Mouse (Mus musculus): Measurements from ENCODE around the gene Kcns3. TPM values are rescaled to one million over a fixed set of nuclear protein-coding genes. Genes with fewer than 3 reads are reported as not detected.

Gene Kcns3
- polyA plus RNA-seq (2021): not detected

GRCm38 (mm10) chr12:11151015-11151414 is at the start of gene Kcns3:
Gene Kcns3 (minus strand): TSS chr12:11151056.
- peaks cover 55% of the 10 kb centered on the region for H3K27me3 ChIP-seq
- DNase-seq (ENCODE audit: low read depth, low spot score) (no peak), ATAC-seq (no peak)
- POLR2A ChIA-PET: no interaction called here
- CTCF ChIA-PET: no interaction called here
- in situ Hi-C loops (cut with MboI; ENCODE audit: low pct_unique_long_range_greater_than_20kb): no loop called here
- no peak for TF ChIP-seq CTCF (IDR thresholded peaks at IDR 0.05)

- no peak for ATAC-seq
- in situ Hi-C loops (cut with MboI; ENCODE audit: low pct_unique_long_range_greater_than_20kb): no loop called here
Measured at GRCm38 (mm10) chr12:11198551-11198950, 47.7 kb upstream of the Kcns3 start.

GRCm38 (mm10) chr12:11198026-11198425 is 47.2 kb upstream of the Kcns3 start:
- POLR2A ChIA-PET: no interaction called here
- no peak for ATAC-seq

More at GRCm38 (mm10) chr12:11198551-11198950, 47.7 kb upstream of the Kcns3 start:
- POLR2A ChIA-PET: no interaction called here
- no peak for TF ChIP-seq CTCF (IDR thresholded peaks at IDR 0.05)
- peaks cover 4% of the 10 kb centered on the region for H3K27me3 ChIP-seq
- CTCF ChIA-PET: interaction anchor here (0.9 kb wide), 1 partner anchor 21 kb away, joined by 3 read pairs; no protein-coding TSS in a partner anchor
- no peak for DNase-seq (ENCODE audit: low read depth, low spot score)

GRCm38 (mm10) chr12:11196830-11197229 is 46.0 kb upstream of the Kcns3 start:
- POLR2A ChIA-PET: no interaction called here
- DNase-seq (ENCODE audit: low read depth, low spot score) (no peak), ATAC-seq (no peak)
- H3K27me3 ChIP-seq: peaks cover 4% of the 10 kb centered on the region
- no peak for TF ChIP-seq CTCF (IDR thresholded peaks at IDR 0.05)
- CTCF ChIA-PET: interaction anchor here (1.3 to 1.9 kb wide), 4 partner anchors 10 to 143 kb away, joined by 3 to 5 read pairs (median 4); no protein-coding TSS in a partner anchor
- in situ Hi-C loops (cut with MboI; ENCODE audit: low pct_unique_long_range_greater_than_20kb): no loop called here

More at GRCm38 (mm10) chr12:11198026-11198425, 47.2 kb upstream of the Kcns3 start:
- no peak for TF ChIP-seq CTCF (IDR thresholded peaks at IDR 0.05)
- DNase-seq (ENCODE audit: low read depth, low spot score): no peak
- in situ Hi-C loops (cut with MboI; ENCODE audit: low pct_unique_long_range_greater_than_20kb): no loop called here
- H3K27me3 ChIP-seq: peaks cover 4% of the 10 kb centered on the region
- CTCF ChIA-PET: interaction anchor here (0.9 to 1.0 kb wide), 2 partner anchors 12 to 20 kb away, joined by 3 read pairs; no protein-coding TSS in a partner anchor

- in situ Hi-C loops (cut with MboI; ENCODE audit: low pct_unique_long_range_greater_than_20kb): no loop called here
- ATAC-seq (peak; percentile 80), DNase-seq (ENCODE audit: low read depth, low spot score) (no peak)
- ChIA-PET POLR2A (no interaction called here), CTCF (interaction anchor here (0.7 to 1.9 kb wide), 11 partner anchors 8 to 207 kb away, joined by 3 to 6 read pairs (median 4); no protein-coding TSS in a partner anchor)
- H3K27me3 ChIP-seq: peaks cover 4% of the 10 kb centered on the region
- peak; percentile 92 for TF ChIP-seq CTCF (IDR thresholded peaks at IDR 0.05)
Measured at GRCm38 (mm10) chr12:11196142-11196597, 45.3 kb upstream of the Kcns3 start.

- in situ Hi-C loops (cut with MboI; ENCODE audit: low pct_unique_long_range_greater_than_20kb): no loop called here
- CTCF ChIA-PET: interaction anchor here (1.3 to 1.9 kb wide), 6 partner anchors 9 to 143 kb away, joined by 3 to 6 read pairs (median 4); no protein-coding TSS in a partner anchor
Measured at GRCm38 (mm10) chr12:11195031-11195430, 44.2 kb upstream of the Kcns3 start.

GRCm38 (mm10) chr12:11178486-11179154 is 27.8 kb upstream of the Kcns3 start:
- ATAC-seq (peak; percentile 97), DNase-seq (ENCODE audit: low read depth, low spot score) (peak; percentile 9)
- POLR2A ChIA-PET: no interaction called here
- TF ChIP-seq CTCF (IDR thresholded peaks at IDR 0.05): peak; percentile 87
- CTCF ChIA-PET: interaction anchor here (0.7 to 1.2 kb wide), 3 partner anchors 19 to 580 kb away, joined by 3 to 4 read pairs (median 3); no protein-coding TSS in a partner anchor
- H3K27me3 ChIP-seq: peaks cover 36% of the 10 kb centered on the region
- in situ Hi-C loops (cut with MboI; ENCODE audit: low pct_unique_long_range_greater_than_20kb): loop anchor here (5.0 kb wide), 1 partner anchor 576 kb away; no protein-coding TSS in a partner anchor

More at GRCm38 (mm10) chr12:11195031-11195430, 44.2 kb upstream of the Kcns3 start:
- POLR2A ChIA-PET: no interaction called here
- DNase-seq (ENCODE audit: low read depth, low spot score) (no peak), ATAC-seq (no peak)
- TF ChIP-seq CTCF (IDR thresholded peaks at IDR 0.05): no peak
- no peaks in the 10 kb centered on the region for H3K27me3 ChIP-seq

GRCm38 (mm10) chr12:11177408-11178394 is 26.8 kb upstream of the Kcns3 start:
- in situ Hi-C loops (cut with MboI; ENCODE audit: low pct_unique_long_range_greater_than_20kb): loop anchor here (5.0 kb wide), 1 partner anchor 575 kb away; no protein-coding TSS in a partner anchor
- ATAC-seq: no peak
- CTCF ChIA-PET: interaction anchor here (0.9 to 1.2 kb wide), 3 partner anchors 20 to 27 kb away, joined by 3 to 4 read pairs (median 3); no protein-coding TSS in a partner anchor

GRCm38 (mm10) chr12:11158670-11159069 is 7.8 kb upstream of the Kcns3 start:
- TF ChIP-seq CTCF (IDR thresholded peaks at IDR 0.05): no peak
- ChIA-PET POLR2A (no interaction called here), CTCF (no interaction called here)
- no peak for ATAC-seq
- in situ Hi-C loops (cut with MboI; ENCODE audit: low pct_unique_long_range_greater_than_20kb): no loop called here
- H3K27me3 ChIP-seq: peaks cover 30% of the 10 kb centered on the region
- no peak for DNase-seq (ENCODE audit: low read depth, low spot score)

More at GRCm38 (mm10) chr12:11177408-11178394, 26.8 kb upstream of the Kcns3 start:
- POLR2A ChIA-PET: no interaction called here
- peaks cover 36% of the 10 kb centered on the region for H3K27me3 ChIP-seq
- DNase-seq (ENCODE audit: low read depth, low spot score): no peak
- TF ChIP-seq CTCF (IDR thresholded peaks at IDR 0.05): peak; percentile 31

GRCm38 (mm10) chr12:11155123-11155522 is 4.3 kb upstream of the Kcns3 start:
- CTCF ChIA-PET: no interaction called here
- no peak for DNase-seq (ENCODE audit: low read depth, low spot score)
- POLR2A ChIA-PET: no interaction called here
- TF ChIP-seq CTCF (IDR thresholded peaks at IDR 0.05): no peak
- no peak for ATAC-seq
- in situ Hi-C loops (cut with MboI; ENCODE audit: low pct_unique_long_range_greater_than_20kb): no loop called here
- peaks cover 47% of the 10 kb centered on the region for H3K27me3 ChIP-seq
